Comparison of ENCODE assay signal across 8 mouse cellular contexts in genomic region chr5:24598570-24599006, GRCm38 (mm10). TPM values are rescaled to one million over a fixed set of nuclear protein-coding genes. Genes with fewer than 3 reads are reported as not detected.
DNase-seq lines count a peak whose midpoint lies in the region; ATAC-seq and TF ChIP-seq lines count a peak whose summit lies in the region.

No protein-coding gene starts in this region.

- peaks cover 4 to 16% of the 10 kb centered on the region in 2 experiments; a peak in 3 of 4 replicates for H3K4me1 ChIP-seq in ES-E14 (ENCODE audit: control insufficient read depth in 2 of 2, insufficient read depth in 2 of 2, low read length in 2 of 2, poor library complexity in 1 of 2)
- peaks cover 14% of the 10 kb centered on the region for H3K4me1 ChIP-seq in cortical plate, adult 2 months (ENCODE audit: control insufficient read depth, insufficient read depth, low read length)
- H3K4me1 ChIP-seq in kidney, adult 2 months (ENCODE audit: control insufficient read depth, insufficient read depth, low read length) = peaks cover 12% of the 10 kb centered on the region
- peaks cover 14% of the 10 kb centered on the region; the same call in 1 of the 2 replicates for H3K4me1 ChIP-seq in lung, postnatal 0 days (ENCODE audit: insufficient read depth, low read depth, low read length)

- no peak for TF ChIP-seq CTCF in cortical plate, adult 2 months (IDR thresholded peaks at IDR 0.05; ENCODE audit: extremely low read depth, insufficient read depth, low read length)
- TF ChIP-seq CTCF in kidney, adult 2 months (conservative IDR thresholded peaks at IDR 0.05; ENCODE audit: insufficient read depth, insufficient read length, low read depth, low read length) = 0 out of 2 replicates have a peak, but pooled peaks have one; percentile 18
- TF ChIP-seq CTCF in lung, postnatal 0 days (IDR thresholded peaks at IDR 0.05) = peak; percentile 61

- in situ Hi-C loops in ES-E14 (cut with MboI; ENCODE audit: low sequenced_read_pairs in 2 of 2, unreplicated experiment in 2 of 2) = no loop called here

- H3K4me3 ChIP-seq in ES-E14 (ENCODE audit: insufficient read depth in 1 of 2, low read depth in 1 of 2, low read length in 2 of 2, poor library complexity in 1 of 2, severe bottlenecking in 1 of 2) = peak overlapping the region; percentile 60 to 66
- peak overlapping the region; percentile 27; the same call in 1 of the 2 replicates for H3K4me3 ChIP-seq in cortical plate, adult 2 months (ENCODE audit: insufficient read depth, low read length)
- H3K4me3 ChIP-seq in kidney, adult 2 months (ENCODE audit: insufficient read depth, low read depth, low read length) = peak overlapping the region; percentile 30; the same call in 1 of the 2 replicates
- H3K4me3 ChIP-seq in lung, postnatal 0 days (ENCODE audit: low read depth, low read length) = peak overlapping the region; percentile 39

- DNase-seq in 3T3-L1 (ENCODE audit: low read depth, low spot score) (peak; percentile 39), ES-E14 (ENCODE audit: low read depth, low spot score) (no peak)
- peak; percentile 63 to 73 for DNase-seq in heart, adult 18-20 months
- peak; percentile 54 for DNase-seq in kidney, adult 2 months
- peak; percentile 50 for DNase-seq in lung, postnatal 0 days (ENCODE audit: low spot score)
- peak; percentile 70 for DNase-seq in retina, embryonic 14.5 days (ENCODE audit: low spot score)
- no peak for DNase-seq in frontal cortex, postnatal 14 days (ENCODE audit: low spot score in 2 of 2)

- H3K9ac ChIP-seq in ES-E14 (ENCODE audit: insufficient read depth, low read depth, low read length, poor library complexity, severe bottlenecking) = peak overlapping the region; percentile 55
- peak overlapping the region; percentile 26; the same call in 1 of the 2 replicates for H3K9ac ChIP-seq in lung, postnatal 0 days (replicated peaks; ENCODE audit: low read depth)

- H3K36me3 ChIP-seq in ES-E14 (ENCODE audit: control insufficient read depth, insufficient read depth, low read length, poor library complexity, severe bottlenecking) = no peaks in the 10 kb centered on the region
- no peaks in the 10 kb centered on the region for H3K36me3 ChIP-seq in kidney, adult 2 months (ENCODE audit: control insufficient read depth, insufficient read depth, low read length)
- H3K36me3 ChIP-seq in lung, postnatal 0 days (ENCODE audit: insufficient read depth, low read length) = peaks cover 5% of the 10 kb centered on the region; the same call in 1 of the 2 replicates

- peak; percentile 14; the same call in 1 of the 2 replicates for ATAC-seq in lung, postnatal 0 days

- 2% methylated on average over 41 of the region's 41 CpGs for WGBS in kidney, adult 2 months
- WGBS in lung, postnatal 0 days = under 1% methylated on average over 41 of the region's 41 CpGs

- no peaks in the 10 kb centered on the region for H3K27me3 ChIP-seq in kidney, adult 2 months (replicated peaks; ENCODE audit: control insufficient read depth, insufficient read depth, low read length)
- no peaks in the 10 kb centered on the region for H3K27me3 ChIP-seq in lung, postnatal 0 days (replicated peaks; ENCODE audit: insufficient read depth, low read length)

- H3K9me3 ChIP-seq in ES-E14 (ENCODE audit: control insufficient read depth, insufficient read depth, low read depth, low read length) = no peaks in the 10 kb centered on the region
- H3K9me3 ChIP-seq in lung, postnatal 0 days (ENCODE audit: low read length) = no peaks in the 10 kb centered on the region

- H3K4me2 ChIP-seq in lung, postnatal 0 days (replicated peaks; ENCODE audit: low read depth, low read length) = peak overlapping the region; percentile 79

- no peak overlapping the region for H3K27ac ChIP-seq in ES-E14 (ENCODE audit: insufficient read depth, low read depth, low read length, poor library complexity, severe bottlenecking)
- peak overlapping the region; percentile 5; the same call in 1 of the 2 replicates for H3K27ac ChIP-seq in cortical plate, adult 2 months (ENCODE audit: insufficient read depth, low read length)
- H3K27ac ChIP-seq in kidney, adult 2 months (ENCODE audit: insufficient read depth, low read depth, low read length) = no peak overlapping the region
- H3K27ac ChIP-seq in lung, postnatal 0 days (ENCODE audit: low read length) = no peak overlapping the region

- no peak for TF ChIP-seq POLR2A in cortical plate, adult 2 months (IDR thresholded peaks at IDR 0.05; ENCODE audit: extremely low read depth, insufficient read depth, low read length)
- TF ChIP-seq POLR2A in kidney, adult 2 months (IDR thresholded peaks at IDR 0.05; ENCODE audit: low read depth, low read length) = no peak

- TF ChIP-seq EP300 in lung, postnatal 0 days (IDR thresholded peaks at IDR 0.05) = no peak

TF ChIP-seq in ES-E14, 5 proteins besides CTCF, POLR2A, EP300 and RAD21:
- TF ChIP-seq ZNF384 (IDR thresholded peaks at IDR 0.05; ENCODE audit: low read depth, low read length) (no peak), ZC3H11A (IDR thresholded peaks at IDR 0.05; ENCODE audit: borderline replicate concordance, low read depth, low read length) (no peak)

RNA-seq across cellular contexts. Expression of gene Chpf2, which starts 12.0 kb away (rescaled TPM):
- total RNA-seq in ES-E14 (2012; rRNA removed) = 23.0 and 23.7 TPM in 2 replicates
- 55.1 and 62.2 TPM in 2 replicates for polyA plus RNA-seq in cortical plate, adult 2 months (2012; rRNA removed)
- 1 to 10 TPM; 5.8 to 6.9 TPM for total RNA-seq in heart, adult 18-20 months (2021)
- polyA plus RNA-seq in kidney, adult 2 months (2012; rRNA removed) = 20.2 and 27.5 TPM in 2 replicates
- 18.3 and 22.5 TPM in 2 replicates for polyA plus RNA-seq in lung, postnatal 0 days (2015; fragmentation: Nextera tagmentation; extraction: Ambion mirVana)

RNA-seq across cellular contexts. Expression of gene Abcf2, which starts 21.3 kb away (rescaled TPM):
- total RNA-seq in ES-E14 (2012; rRNA removed) = 139 and 171 TPM in 2 replicates
- 83.6 and 87.1 TPM in 2 replicates for polyA plus RNA-seq in cortical plate, adult 2 months (2012; rRNA removed)
- total RNA-seq in heart, adult 18-20 months (2021) = 10 to 100 TPM; 53.5 to 54.9 TPM
- 40.2 and 47.6 TPM in 2 replicates for polyA plus RNA-seq in kidney, adult 2 months (2012; rRNA removed)
- 47.7 TPM in 2 replicates for polyA plus RNA-seq in lung, postnatal 0 days (2015; fragmentation: Nextera tagmentation; extraction: Ambion mirVana)

RNA-seq across cellular contexts. Expression of gene Smarcd3, which starts 25.6 kb away (rescaled TPM):
- 4.9 and 8.5 TPM in 2 replicates for total RNA-seq in ES-E14 (2012; rRNA removed)
- polyA plus RNA-seq in cortical plate, adult 2 months (2012; rRNA removed) = 97.8 and 97.9 TPM in 2 replicates
- total RNA-seq in heart, adult 18-20 months (2021) = 10 to 100 TPM; 56.5 to 59.8 TPM
- 12.4 and 15.9 TPM in 2 replicates for polyA plus RNA-seq in kidney, adult 2 months (2012; rRNA removed)
- 8.0 and 12.1 TPM in 2 replicates for polyA plus RNA-seq in lung, postnatal 0 days (2015; fragmentation: Nextera tagmentation; extraction: Ambion mirVana)

RNA-seq across cellular contexts. Expression of gene 4931409K22Rik, which starts 42.0 kb away (rescaled TPM):
- total RNA-seq in ES-E14 (2012; rRNA removed) = 0.13 and 0.21 TPM in 2 replicates
- polyA plus RNA-seq in cortical plate, adult 2 months (2012; rRNA removed) = 0.04 and 0.11 TPM in 2 replicates
- not detected for total RNA-seq in heart, adult 18-20 months (2021)
- 0.10 and 0.14 TPM in 2 replicates for polyA plus RNA-seq in kidney, adult 2 months (2012; rRNA removed)
- not detected in 2 replicates for polyA plus RNA-seq in lung, postnatal 0 days (2015; fragmentation: Nextera tagmentation; extraction: Ambion mirVana)

RNA-seq across cellular contexts. Expression of gene Asb10, which starts 57.8 kb away (rescaled TPM):
- total RNA-seq in ES-E14 (2012; rRNA removed) = 0.18 and 0.53 TPM in 2 replicates
- 0.40 and 0.42 TPM in 2 replicates for polyA plus RNA-seq in cortical plate, adult 2 months (2012; rRNA removed)
- 10 to 100 TPM; 83.7 to 90.6 TPM for total RNA-seq in heart, adult 18-20 months (2021)
- polyA plus RNA-seq in kidney, adult 2 months (2012; rRNA removed) = 0.38 and 1.6 TPM in 2 replicates
- 0.21 and 0.29 TPM in 2 replicates for polyA plus RNA-seq in lung, postnatal 0 days (2015; fragmentation: Nextera tagmentation; extraction: Ambion mirVana)

Comparison
In these comparisons a context has a peak if more than half of its experiments do, and no peak if none do; other contexts are left out.
1. DNase-seq: peak in 3T3-L1 (single experiment), heart, adult 18-20 months (2 of 2), kidney, adult 2 months (single experiment), lung, postnatal 0 days (single experiment) and retina, embryonic 14.5 days (single experiment); none in ES-E14 (single experiment) and frontal cortex, postnatal 14 days (0 of 2).
2. Peak in every context shown above with its lines, with median percentiles within 50 percentile points of each other: H3K4me3 ChIP-seq.